Mouse (Mus musculus) lung, postnatal 36 days (tissue): ENCODE results near the gene Etv2.

Source experiments
- DNase-seq: peaks from one replicate; pipeline ENCODE4 v3.0.0; 2022; ENCODE audit warnings: mixed read lengths

Etv2 gene

DNA sequence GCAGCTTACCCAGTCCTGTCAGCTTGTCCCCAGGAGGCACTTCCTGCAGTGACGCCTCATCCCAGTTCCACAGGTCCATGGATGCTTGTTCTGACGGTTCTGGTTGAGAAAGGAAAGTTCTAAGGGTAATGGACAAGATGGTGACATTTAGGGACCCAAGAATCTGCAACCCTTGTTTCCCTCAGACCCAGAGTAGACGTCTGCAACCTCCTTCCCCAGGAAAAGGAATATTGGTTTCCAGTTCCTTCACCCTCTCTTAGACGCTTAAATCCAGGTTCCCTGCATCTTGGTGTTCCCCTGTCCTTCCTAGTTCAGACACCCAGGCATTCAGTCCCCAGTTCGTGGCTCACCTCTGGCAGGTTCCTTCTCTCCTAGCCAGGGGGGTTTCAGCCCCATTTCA, at the start of gene Etv2:
Gene Etv2, minus strand, starts transcription at position 101 of the 400 bp plus-strand sequence.
- no peak for DNase-seq

DNA sequence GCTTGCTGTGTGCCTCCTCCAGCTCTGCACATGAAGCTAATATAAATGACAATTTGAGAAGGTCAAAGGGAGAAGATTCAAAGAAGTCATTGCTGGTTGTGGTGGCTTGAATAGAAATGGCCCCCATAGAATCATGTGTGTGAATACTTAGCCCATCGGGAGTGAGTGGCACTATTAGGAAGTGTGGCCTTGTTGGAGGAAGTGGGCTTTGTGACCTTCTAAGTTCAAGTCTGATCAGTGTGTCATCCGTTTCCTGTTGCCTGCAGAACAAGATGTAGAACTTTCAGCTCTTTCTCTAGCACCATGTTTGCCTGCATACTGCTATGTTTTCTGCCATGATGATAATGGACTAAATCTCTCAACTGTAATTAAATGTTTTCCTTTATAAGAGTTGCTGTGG, 47.8 kb upstream of the Etv2 start:
- DNase-seq = no peak

DNA sequence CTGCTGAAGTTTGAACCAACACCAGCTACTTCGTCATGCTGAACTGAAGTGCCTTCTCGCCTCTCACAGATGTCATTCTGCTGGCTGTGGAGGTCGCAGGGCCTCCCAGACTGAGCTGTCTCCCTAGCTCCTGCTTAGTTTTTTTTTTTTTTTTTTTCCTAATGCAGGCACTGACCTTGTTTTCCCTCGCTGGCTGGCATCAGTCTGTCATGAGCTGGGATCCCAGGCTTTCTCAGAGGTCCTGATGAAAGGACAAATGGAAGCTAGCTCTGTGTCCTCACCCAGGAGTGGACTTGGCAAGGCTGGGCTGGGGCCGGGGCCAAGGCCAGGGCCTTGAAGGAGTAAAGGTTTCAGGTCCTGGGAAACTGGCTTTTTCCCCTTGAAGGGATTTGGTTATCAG, 46.2 kb upstream of the Etv2 start:
- DNase-seq = no peak

DNA sequence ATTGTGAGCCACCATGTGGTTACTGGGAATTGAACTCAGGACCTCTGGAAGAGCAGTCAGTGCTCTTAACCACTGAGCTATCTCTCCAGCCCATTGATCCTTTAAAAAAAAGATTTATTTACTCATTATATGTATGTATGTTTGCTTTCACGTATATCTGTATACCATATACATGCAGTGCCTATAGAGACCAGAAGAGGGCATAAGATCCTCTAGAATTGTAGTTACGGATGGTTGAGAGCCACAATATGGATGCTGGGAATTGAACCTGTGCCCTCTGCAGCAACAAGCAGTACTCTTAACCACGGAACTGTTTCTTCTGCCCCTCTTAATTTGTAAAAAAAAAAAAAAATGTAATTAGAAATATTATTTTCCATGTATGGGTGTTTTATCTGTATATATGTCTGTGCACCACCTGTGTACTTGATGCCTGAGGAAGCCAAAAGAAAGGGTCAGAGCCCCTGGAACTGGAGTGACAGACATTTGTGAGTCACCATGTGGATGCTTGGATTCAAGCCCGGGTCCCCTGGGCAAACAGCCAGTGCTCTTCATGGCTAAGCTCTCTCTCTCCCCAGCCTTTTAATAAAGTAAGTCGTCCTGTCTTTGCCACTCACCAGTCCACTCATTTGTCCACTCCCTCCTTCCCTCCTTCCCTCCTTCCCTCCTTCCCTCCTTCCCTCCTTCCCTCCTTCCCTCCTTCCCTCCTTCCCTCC, 42.8 kb upstream of the Etv2 start:
- no peak for DNase-seq

DNA sequence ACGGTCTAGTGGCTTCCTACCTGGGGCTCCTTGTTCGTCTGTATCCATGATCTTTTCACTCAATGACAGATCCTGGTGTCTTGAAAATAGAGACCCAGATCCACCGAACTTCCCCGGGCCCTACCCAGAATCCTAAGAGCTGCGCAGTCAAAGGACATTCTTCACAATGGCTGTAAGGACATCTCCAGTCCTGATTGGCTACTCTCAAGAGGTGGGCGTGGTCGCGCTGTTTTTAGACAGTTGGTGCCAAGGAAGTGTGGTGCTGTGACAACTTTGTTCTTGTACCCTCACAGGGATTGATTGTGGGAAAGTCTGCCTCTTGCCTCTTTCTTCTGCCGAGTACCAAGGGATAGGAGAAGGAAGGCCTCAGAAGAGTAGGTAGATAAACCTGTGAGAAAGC, 35.8 kb upstream of the Etv2 start, which contains the start of gene Pmis2:
Gene Pmis2, minus strand, starts transcription at position 126 of the 400 bp plus-strand sequence.
- no peak for DNase-seq

DNA sequence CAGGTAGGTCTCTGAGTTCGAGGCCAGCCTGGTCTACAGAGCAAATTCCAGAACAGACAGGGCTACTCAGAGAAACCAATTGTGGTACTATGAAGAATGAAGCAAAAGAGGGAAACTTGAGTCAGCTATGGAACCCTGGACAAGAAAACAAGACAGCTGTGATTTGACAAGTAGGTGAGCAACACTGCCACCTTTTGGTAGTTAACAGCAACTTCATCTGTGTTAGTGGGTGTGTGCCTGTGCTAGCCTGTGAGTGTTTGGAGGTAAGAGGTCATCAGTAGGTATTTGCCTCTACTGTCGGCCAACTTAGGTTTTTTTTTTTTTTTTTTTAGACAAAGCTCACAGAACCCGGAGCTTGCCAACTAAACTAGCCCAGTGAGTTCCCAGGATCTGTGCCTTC, 33.6 kb upstream of the Etv2 start:
- DNase-seq = peak; percentile 21

DNA sequence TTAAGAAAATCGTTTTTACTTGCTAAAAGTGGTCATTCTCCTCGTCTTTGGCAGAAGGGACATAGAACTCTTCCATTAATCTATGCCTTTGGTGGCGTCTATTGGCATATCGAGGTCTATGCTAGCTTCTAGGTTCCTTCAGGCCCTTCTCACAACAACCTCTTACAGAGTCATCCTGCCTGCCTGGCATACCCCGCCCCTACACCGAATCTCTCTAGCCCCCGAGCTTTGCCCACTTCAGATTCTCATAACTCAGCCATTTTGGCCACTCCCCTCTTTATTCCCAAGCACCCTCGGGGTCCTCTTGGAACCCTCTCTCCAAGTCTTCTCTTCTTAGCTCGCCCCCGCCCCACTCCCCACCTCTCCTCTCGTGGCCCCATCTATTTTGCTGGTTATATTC, 29.7 kb upstream of the Etv2 start:
- peak; percentile 4 for DNase-seq

DNA sequence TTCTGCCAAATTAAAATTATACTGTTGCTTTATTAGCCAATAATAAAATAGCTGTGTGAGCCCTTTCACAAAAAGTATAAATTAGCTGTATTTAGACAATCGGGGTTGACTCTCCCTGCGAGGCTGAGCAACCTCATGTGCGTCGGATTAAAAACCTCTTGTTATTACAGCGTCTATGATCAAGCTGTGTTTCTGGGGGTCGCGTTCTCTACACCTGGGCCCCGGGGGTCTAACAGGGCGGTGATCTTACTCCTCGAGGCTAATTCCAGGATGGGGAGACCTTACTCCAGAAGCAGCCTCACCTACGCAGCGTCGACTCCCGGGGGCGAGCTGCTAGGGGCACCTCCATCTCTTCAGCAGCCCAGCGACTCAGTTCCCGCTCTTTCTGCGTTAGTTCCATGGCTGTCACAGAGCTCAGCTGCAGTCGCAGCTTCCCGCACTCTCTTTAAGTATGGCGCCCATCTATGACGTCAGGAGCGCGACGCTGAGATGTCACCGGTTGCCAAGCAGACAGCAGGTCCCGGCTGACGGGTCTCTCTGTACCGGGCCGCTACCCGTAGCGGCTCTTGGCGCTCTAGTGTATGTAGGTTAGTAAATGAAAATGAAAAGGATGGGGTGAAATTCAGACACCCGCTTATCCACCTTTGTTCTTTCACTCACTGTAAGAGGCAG, 29.0 kb upstream of the Etv2 start, which contains the start of gene Haus5:
Gene Haus5, minus strand, starts transcription at position 466 of the 672 bp plus-strand sequence.
- DNase-seq = peak; percentile 96

DNA sequence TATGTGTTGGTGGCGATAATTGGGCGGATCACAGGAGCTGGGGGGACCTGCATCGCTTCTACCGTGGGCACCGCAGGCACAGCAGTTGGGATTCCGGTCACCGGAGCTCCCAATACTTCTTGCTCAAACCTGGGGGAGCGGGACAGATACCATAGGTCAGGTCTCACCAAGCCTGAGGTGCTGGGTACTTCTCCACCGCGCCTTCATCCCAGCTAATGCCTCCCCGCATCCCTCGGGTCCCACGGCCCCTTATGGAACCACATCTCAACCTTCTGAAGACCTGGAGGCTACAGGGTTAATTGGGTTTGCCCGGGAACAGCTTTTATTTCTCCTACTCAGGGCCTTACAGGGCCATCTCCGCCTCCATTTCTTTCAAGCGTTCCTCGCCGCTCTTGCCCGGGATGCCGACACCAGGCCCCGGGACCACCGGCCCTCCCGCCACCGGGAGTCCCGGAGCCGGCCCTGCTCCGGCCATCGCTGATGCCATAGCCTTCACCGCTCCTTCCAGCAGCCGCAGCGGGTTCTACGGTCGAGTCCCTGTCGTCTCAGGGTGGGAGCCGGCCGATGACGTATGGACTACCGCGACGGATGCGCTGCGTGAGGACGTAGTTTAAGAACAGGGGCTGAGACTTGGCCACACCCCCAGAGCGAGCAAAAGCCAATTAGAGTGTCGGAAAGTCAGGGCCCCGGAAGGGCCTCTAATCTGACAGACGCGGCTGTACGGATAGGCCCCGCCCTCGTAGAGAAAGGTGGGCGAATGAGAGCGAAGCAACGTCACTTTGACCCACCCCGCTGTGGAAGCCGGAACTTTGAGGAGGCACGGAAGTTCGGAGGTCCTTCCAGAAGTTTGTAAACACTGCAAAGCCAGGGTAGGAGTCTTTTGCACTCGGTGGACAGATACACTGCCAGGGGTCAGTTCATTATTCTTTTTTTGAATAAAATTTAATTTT, 14.2 kb upstream of the Etv2 start, which contains the start of gene Rbm42:
Gene Rbm42, minus strand, starts transcription at position 727 of the 950 bp plus-strand sequence.
- DNase-seq = peak; percentile 100

DNA sequence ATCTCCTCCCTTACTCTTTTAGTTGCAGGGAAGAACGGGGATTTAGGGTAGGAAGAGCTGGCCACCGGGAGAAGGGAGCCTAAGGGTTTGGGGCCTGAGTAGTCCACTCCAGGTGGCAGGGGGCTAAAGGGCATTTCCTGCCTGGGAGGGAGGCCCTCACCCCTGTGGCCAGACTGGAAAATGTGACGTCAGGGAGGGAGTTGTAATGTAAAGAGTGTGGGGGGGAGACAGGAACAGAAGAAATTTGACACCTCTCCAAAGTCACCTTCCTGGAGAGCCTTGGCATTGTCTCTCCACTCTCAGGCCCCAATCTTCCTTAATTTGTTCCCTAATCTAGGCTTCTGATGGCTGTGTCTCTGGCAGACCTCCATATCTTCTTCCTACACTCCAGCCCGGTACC, 3.4 kb upstream of the Etv2 start:
- DNase-seq = no peak

DNA sequence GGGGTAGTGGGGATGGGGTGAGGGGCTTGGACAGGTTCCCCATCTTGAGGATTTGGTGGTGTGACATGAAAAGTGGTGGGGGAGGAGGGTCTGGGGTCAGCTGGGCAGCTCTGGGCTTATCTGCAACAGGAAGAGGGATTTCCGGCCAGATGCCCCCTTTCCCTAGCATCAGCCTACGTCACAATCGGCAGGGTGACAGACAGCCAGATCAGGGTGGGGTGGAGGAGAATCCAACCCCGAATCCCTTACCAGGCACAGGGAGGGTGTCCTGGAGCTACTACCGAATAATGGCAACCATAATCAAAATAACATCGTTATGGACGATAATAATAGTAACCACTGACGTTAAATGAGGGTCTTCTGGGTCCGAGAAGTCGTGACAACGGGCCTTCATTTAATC, 743 bp upstream of the Etv2 start:
- DNase-seq = no peak

DNA sequence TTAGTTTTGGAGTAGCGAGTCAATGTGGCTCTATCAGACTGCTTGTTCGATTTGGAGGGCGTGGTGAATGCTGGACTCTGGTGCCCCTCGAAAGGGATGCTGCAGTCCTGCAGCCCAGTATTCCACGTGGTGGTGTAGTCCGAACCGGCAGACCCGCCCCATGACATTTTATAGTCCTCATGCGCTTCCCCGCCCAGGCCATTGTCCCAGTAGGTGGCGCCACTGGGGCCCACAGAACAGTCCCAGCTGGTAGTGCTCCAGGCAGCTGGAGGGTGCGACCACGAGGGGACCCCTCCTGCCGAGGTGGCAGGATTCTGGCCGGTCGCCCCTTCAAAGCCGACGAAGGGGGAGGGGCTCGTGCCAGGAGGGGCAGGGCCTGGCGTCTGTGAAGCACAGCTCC, 1.0 kb downstream of the Etv2 start:
- peak; percentile 50 for DNase-seq

DNA sequence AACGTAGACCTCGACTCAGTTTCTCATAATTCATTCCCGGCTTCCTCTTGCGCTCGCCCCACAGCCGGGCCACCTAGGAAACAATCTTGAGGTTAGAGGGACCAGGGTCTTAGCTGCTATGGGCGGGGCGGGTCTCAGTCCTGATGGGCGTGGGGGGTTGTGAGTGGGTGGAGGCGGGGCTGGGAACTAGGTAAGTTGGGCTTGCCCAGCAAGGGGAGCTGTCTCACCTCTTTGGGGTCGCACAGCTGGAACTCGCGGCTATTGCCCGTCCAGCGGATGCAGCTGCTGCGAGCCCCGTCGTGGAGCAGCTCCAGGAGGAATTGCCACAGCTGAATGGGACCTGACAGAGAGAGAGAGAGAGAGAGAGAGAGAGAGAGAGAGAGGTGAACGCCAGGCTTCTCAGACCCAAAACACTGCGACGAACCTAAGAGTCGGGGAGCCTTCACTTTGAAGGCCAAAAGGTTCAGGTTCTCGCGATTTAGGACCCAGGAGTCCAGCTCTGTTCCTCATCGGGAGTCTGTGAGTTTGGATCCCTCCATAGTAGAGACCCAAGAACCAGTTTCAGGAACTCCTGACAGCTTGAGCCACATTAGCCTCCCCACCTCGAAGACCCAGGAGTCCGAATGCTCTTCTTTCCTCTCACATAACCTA, 1.8 kb downstream of the Etv2 start:
- no peak for DNase-seq

DNA sequence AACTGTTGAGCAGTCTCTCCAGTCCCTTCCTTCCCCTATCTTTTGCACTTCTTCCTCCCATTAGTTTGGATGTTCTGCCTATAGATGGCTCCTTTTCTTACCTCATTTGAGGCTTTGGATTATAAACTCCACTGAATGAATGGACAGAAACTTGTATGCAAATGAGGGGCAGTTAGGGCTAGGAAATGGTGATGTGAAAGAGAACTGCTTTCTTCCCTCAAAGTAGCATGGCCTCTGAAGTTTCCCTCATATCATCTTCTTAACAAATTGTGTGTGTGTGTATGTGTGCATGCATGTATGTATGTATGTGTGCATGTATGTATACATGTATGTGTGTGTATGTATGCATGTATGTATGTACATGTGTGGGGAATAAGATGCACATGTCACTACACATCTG, 6.6 kb downstream of the Etv2 start:
- DNase-seq = no peak

DNA sequence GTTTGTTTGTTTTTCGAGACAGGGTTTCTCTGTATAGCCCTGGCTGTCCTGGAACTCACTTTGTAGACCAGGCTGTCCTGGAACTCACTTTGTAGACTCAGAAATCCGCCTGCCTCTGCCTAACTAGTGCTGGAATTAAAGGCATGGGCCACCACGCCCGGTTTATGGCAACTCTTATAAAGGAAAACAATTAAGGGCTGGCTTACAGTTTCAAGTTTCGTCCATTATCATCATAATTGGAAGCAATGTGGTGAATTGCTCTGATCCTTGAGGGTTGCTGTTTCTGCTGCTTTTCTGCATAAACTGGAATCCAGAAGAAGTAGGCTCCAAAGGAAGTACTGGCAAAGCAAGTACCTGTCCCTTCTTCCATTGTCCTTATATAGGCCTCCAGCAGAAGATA, 9.0 kb downstream of the Etv2 start:
- DNase-seq = no peak

DNA sequence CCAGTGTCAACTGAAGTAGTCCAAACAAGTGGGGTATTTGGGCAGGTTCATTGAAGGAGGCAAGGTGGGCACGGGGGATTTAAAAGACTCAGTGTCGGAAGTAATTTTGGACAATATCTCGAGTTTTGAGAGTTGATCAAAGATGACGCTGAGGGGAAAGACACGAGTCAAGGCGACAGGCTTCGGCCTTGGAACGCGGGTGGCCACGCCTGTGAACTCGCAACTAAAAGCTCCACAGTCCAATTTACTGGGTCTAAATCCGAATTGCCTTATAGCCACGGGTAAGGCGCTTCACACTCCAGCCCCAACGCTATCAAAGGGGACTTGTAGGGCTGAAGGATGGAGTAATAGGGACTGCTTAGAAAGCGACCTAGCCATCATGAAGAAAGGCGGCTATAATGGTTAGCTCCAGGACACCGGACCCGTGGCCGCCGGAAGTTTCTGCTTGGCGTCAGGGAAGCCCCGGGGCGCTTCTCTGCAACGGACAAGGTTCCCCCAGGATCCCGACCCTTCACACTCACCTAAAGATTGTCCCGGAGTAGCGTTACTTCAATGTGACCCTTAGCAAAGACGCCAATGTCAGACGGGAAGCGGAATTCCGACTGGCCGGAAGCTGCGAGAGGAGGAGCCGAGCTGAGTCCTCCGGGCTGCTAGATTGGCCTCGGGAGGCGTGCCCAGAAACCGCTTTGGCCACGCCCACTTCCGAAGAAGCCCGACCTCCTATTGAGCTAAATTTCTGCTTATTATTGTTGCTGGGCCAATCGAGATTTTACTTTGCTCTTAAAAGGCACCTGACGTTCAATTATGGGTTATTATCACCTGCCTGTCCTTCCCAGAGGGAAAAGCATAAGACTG, 9.9 kb downstream of the Etv2 start, which contains the start of gene Cox6b1:
Gene Cox6b1, minus strand, starts transcription at position 622 of the 855 bp plus-strand sequence.
- DNase-seq = peak; percentile 91

DNA sequence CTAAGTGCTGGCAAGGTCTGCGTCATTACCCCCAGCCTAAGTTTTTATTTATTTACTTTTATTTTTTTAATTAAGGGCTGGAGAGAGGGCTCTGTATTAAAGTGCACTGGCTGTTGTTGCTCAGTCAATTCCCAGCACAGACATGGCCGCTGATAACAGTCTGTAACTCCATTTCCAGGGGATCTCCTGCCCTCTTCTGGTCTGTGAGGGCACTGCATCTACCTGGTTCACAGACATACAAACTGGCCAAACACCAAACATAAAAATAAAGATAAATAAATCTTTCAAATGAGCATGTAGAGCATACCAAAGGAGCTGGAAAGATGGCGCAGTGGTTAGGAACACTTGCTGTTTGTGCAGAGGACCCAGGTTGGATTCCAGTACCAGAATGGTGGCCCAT, 16.4 kb downstream of the Etv2 start:
- peak; percentile 41 for DNase-seq

DNA sequence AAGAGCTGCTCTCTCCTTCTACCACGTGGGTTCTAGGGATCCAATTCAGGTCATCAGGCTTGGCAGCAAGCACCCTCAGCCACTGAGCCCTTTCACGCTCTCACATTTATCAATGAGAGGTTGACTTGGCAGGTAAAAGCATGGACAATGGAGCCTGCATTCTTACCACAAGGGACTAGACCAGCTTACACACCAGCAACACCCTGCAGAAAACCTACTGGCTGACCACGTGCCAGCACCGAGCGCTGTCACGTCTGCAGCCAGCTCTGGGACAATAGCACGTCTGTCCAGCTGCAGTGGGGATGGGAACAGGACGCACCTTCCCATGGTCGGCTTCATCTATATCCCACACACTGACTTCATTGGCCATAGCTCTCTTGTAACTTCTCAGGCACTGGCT, 17.0 kb downstream of the Etv2 start:
- no peak for DNase-seq

DNA sequence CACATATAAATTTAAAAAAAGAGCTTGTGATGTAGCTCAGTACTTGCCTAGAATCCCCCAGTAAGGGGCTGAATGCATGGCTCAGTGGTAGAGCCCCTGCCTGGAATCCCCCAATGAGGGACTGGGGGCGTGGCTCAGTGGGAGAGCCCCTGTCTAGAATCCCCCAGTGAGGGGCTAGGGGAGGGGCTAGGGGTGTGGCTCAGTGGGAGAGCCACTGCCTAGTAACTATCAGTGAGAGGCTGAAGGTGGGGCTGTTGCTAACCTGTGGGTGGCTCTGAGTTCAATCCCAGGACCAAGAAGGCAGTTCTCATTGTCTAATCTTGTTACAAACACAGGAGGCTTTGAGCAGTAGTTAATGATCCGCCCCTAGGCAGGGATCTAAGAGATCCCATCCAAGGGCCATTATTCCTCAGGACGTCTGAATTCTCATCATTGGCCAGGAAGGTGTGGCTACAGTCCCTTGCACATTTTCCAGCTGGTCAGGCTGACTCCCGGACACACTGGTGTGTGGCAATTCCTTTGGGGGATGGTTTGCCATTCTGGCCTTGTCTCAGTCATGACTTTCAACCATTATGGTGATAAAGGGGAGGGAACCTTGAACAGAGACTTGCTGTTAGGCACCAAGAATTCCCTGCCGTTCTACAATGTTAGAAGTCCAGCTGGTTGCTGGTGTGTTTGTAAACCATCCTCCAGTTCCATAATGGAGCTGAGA, 20.4 kb downstream of the Etv2 start:
- DNase-seq = no peak

DNA sequence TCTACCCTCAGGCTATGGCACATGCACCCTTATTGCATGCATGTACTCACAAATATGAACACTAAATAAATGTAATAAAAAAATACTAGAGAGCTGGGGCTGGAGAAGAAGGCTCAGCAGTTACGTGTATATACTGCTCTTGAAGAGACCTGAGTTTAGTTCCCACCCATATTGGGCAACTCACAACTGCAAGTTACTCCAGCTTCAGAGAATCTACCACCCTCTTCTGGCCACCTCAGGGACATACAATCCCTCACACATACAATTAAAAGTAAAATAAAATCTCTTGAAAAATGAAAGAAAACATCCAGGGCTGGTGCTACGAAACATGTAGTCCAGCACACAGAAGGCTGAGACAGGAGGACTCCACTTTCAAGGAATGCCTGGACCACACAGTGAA, 21.2 kb downstream of the Etv2 start:
- DNase-seq = peak; percentile 26
